Mouse (Mus musculus) midbrain, embryonic 11.5 days (tissue): Measurements from ENCODE around the gene Prdm11. TPM values are rescaled to one million over a fixed set of nuclear protein-coding genes. Genes with fewer than 3 reads are reported as not detected.

Experiments used
- ATAC-seq: fragments of 200-750 bp; cut with Nextera tagmentation; 2 replicates; pipeline ENCODE4 v1.8.0; 2017; ENCODE audit warnings: moderate TSS enrichment, moderate library complexity; ENCODE audit not compliant: low FRiP score
- DNase-seq: peaks from one replicate; pipeline ENCODE4 v3.0.0; 2015; ENCODE audit warnings: low spot score; ENCODE audit errors: missing footprints
- H3K27ac ChIP-seq: fragments of 300-500 bp; sonication (generic); 2 replicates; pipeline ENCODE4 v1.5.1; 2014; ENCODE audit warnings: low read depth, low read length
- H3K27me3 ChIP-seq: fragments of 300-500 bp; sonication (generic); 2 replicates; pipeline ENCODE4 v1.6.1; 2014; ENCODE audit warnings: mild to moderate bottlenecking, low read length, moderate library complexity, mixed read lengths; ENCODE audit not compliant: control insufficient read depth, insufficient read depth
- H3K36me3 ChIP-seq: fragments of 300-500 bp; sonication (generic); 2 replicates; pipeline ENCODE4 v1.6.1; 2014; ENCODE audit warnings: mild to moderate bottlenecking, low read length, moderate library complexity, mixed read lengths; ENCODE audit not compliant: control insufficient read depth, insufficient read depth
- H3K4me1 ChIP-seq: fragments of 300-500 bp; sonication (generic); 2 replicates; pipeline ENCODE4 v1.6.1; 2014; ENCODE audit warnings: low read length; ENCODE audit not compliant: control insufficient read depth, insufficient read depth
- H3K4me2 ChIP-seq: fragments of 300-500 bp; sonication (generic); 2 replicates; pipeline ENCODE4 v1.6.1; 2014; ENCODE audit warnings: mild to moderate bottlenecking, moderate library complexity
- H3K4me3 ChIP-seq: fragments of 300-500 bp; sonication (generic); 2 replicates; pipeline ENCODE4 v1.5.1; 2014; ENCODE audit warnings: low read depth, low read length
- H3K9ac ChIP-seq: fragments of 300-500 bp; sonication (generic); 2 replicates; pipeline ENCODE4 v1.6.1; 2014; ENCODE audit warnings: low read length
- H3K9me3 ChIP-seq: fragments of 300-500 bp; sonication (generic); 2 replicates; pipeline ENCODE4 v1.6.1; 2016; ENCODE audit warnings: low read length; ENCODE audit not compliant: control insufficient read depth
- WGBS: fragments of 180-500 bp; shearing (Covaris S2); extraction: QIAGEN DNeasy Blood & Tissue Kit; methylation state at CpG from one replicate; pipeline ENCODE4 v1.1.7; 2014; 5-methylcytosine and 5-hydroxymethylcytosine counted together
- polyA plus RNA-seq: library from polyadenylated mRNA; unstranded; fragments of >200 nt; fragmentation: Nextera tagmentation; extraction: Ambion mirVana; gene quantifications from 2 replicates; pipeline ENCODE4 v1.2.1, GENCODE M21; 2014

The Prdm11 gene
- polyA plus RNA-seq, 1 experiment from 2014 or later: 0.90 TPM

DNA sequence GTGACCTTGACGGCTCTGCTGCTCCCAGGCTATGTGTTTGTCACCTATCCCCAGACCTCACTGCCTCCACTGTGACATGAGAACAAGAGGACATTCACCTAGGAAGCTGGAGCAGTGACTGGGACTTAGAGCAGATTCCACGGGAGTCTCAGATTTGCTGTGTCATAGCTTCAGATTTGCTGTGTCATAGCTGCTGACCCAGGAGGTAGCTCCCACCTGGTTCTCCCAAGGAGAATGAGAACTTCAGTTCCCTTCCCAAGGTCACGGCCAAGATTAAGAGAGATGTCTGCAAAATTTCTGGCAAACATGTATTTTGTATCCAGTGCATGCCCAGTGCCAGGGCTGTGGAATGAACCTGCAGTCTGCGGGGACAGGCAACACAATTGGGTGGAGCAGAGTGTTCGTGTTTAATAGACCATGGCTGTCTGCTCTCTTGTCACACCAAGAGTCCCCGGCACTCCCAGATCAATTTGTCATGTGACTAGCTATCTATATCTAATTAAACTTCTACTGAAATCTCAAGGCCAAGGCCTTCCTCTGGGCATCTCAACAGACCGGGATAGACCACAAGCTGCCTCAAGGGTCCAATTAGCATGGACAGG, 97.2 kb downstream of the Prdm11 start:
- no peak overlapping the region for H3K27ac ChIP-seq
- ATAC-seq (no peak), DNase-seq (peak; percentile 71)
- peaks cover 6% of the 10 kb centered on the region for H3K4me1 ChIP-seq
- no peak overlapping the region for H3K4me2 ChIP-seq
- 57% methylated on average over 7 of the region's 7 CpGs for WGBS
- H3K4me3 ChIP-seq: no peak overlapping the region
- no peaks in the 10 kb centered on the region for H3K27me3 ChIP-seq
- H3K9me3 ChIP-seq: no peaks in the 10 kb centered on the region
- no peaks in the 10 kb centered on the region for H3K36me3 ChIP-seq
- no peak overlapping the region for H3K9ac ChIP-seq

DNA sequence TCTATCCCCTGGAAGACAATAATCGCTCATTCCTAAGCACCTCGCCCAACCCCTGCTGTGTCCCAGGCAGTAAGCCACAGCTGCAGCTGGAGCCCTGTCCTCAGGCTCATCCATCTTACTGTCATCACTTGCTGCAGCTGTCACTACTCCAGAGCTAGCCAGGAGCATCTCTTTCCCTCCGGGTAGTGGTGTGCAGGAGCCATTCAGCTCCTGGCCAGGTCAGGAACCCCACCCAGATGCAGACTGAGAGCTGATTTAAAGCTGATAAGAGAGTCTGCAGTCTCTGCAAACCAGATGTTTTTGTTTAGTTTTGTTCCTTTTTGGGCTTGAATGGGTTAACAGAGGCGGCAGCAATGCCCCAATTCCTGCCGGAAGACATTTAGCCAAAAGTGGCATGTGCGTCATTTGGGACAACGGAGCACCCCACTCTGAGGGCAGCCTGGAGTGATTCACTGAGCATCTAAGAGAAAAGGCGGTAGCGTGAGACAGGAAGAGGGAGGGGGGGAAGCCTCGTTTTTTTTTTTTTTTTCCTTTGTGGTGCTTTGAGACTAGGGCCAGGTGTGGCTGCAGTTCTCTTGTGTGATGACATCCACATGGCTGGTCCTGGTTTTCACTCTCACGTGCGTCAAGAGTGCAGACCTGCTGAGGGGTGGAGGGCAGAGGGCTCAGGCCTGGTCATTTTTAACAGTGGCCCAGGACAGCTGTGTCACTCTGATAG, 97.8 kb downstream of the Prdm11 start:
- 19% methylated on average over 12 of the region's 12 CpGs for WGBS
- DNase-seq (peak; percentile 61), ATAC-seq (no peak)
- no peak overlapping the region for H3K4me3 ChIP-seq
- H3K27ac ChIP-seq: no peak overlapping the region
- no peak overlapping the region for H3K4me2 ChIP-seq
- no peak overlapping the region for H3K9ac ChIP-seq
- peaks cover 6% of the 10 kb centered on the region for H3K4me1 ChIP-seq
- H3K27me3 ChIP-seq: no peaks in the 10 kb centered on the region
- no peaks in the 10 kb centered on the region for H3K9me3 ChIP-seq
- H3K36me3 ChIP-seq: no peaks in the 10 kb centered on the region

GRCm38 (mm10) chr2:92945824-92946598, 100.0 kb downstream of the Prdm11 start:
- no peak overlapping the region for H3K4me2 ChIP-seq
- no peaks in the 10 kb centered on the region for H3K27me3 ChIP-seq
- no peak for DNase-seq
- H3K9ac ChIP-seq: no peak overlapping the region
- H3K4me3 ChIP-seq: no peak overlapping the region
- 85% methylated on average over 11 of the region's 11 CpGs for WGBS
- H3K36me3 ChIP-seq: no peaks in the 10 kb centered on the region
- H3K27ac ChIP-seq: no peak overlapping the region
- ATAC-seq: no peak
- H3K9me3 ChIP-seq: no peaks in the 10 kb centered on the region
- H3K4me1 ChIP-seq: peaks cover 6% of the 10 kb centered on the region

DNA sequence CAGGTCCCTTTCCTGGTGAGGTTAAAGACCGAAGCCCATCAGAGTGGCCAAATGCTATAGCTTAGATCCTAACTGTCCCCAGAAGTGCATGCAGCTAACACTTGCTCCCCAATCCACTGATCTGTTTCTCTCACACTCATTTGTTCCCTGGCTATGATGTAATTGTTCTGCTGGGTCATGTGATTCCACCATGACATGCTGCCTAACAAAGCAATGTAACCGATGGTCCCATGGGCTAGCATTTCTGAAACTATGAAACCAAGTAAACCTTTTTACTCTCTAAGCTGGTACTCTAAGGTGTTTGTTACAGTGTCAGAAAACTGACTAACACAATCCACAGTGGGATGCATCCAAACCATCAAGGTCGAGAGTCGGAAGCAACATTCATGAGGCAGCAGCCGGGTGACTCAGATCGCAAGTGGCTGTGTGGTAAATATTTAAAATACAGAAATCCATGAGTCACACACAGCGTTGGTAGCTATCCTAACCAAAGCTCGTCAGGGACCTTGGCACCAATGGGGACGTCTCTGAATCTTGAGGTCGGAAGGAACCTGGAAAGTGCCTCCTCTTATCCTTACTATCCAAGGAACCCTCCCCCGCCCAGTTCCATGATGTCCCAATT, 100.7 kb downstream of the Prdm11 start:
- ATAC-seq: no peak
- 93% methylated on average over 11 of the region's 11 CpGs for WGBS

DNA sequence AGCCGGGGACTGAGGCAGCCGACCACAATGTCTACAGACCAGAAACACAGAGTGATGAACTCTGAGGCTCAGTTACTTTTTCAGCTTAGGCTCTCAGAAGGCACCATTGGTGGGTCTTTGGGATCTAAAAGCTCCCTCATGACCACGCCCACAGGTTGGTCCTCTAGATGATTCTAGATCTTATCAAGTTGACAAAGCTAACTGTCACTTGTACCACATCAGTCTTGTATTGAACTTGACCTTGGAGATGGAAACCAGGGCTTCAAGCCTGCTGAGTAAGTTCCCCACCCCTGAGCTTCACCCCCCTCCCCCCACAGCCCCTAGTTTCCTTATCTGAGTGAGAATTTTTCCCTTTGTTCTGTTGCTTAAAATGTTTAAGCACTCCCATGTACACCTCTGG, 101.6 kb downstream of the Prdm11 start:
- peak; percentile 54 for DNase-seq
- WGBS: 91% methylated on average over 3 of the region's 3 CpGs

More for the DNA sequence above, 100.7 kb downstream of the Prdm11 start:
- H3K9ac ChIP-seq: no peak overlapping the region
- no peaks in the 10 kb centered on the region for H3K9me3 ChIP-seq
- H3K27ac ChIP-seq: no peak overlapping the region
- DNase-seq: peak; percentile 51
- H3K36me3 ChIP-seq: no peaks in the 10 kb centered on the region
- no peak overlapping the region for H3K4me2 ChIP-seq
- peaks cover 6% of the 10 kb centered on the region for H3K4me1 ChIP-seq
- H3K27me3 ChIP-seq: no peaks in the 10 kb centered on the region
- no peak overlapping the region for H3K4me3 ChIP-seq

DNA sequence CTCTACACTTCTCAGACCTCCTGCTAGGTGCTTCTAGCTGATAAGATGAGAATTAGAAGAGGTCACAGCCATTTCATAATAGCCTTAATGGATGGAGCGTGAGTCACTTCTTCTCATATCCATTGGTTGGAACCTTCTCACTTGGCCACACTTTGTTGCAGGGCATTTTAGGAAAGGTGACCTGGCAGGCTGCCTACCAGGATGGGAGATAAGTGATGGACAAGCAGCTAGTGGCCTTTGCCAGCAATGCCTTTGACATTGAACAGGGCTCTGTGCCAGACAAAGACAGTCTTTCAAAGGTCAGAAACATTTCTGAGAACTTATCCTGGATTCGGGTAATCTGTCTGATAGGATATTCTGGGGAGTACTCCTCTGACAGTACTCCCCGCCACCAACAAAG, 102.6 kb downstream of the Prdm11 start:
- ATAC-seq (no peak), DNase-seq (peak; percentile 14)
- H3K27ac ChIP-seq: no peak overlapping the region
- no peak overlapping the region for H3K4me3 ChIP-seq
- no peak overlapping the region for H3K4me2 ChIP-seq
- H3K9me3 ChIP-seq: no peaks in the 10 kb centered on the region
- no peaks in the 10 kb centered on the region for H3K36me3 ChIP-seq
- H3K9ac ChIP-seq: no peak overlapping the region
- no peaks in the 10 kb centered on the region for H3K27me3 ChIP-seq
- WGBS: 86% methylated on average over 3 of the region's 3 CpGs
- H3K4me1 ChIP-seq: peaks cover 6% of the 10 kb centered on the region

More for the DNA sequence above, 101.6 kb downstream of the Prdm11 start:
- no peaks in the 10 kb centered on the region for H3K27me3 ChIP-seq
- H3K4me3 ChIP-seq: no peak overlapping the region
- H3K9me3 ChIP-seq: no peaks in the 10 kb centered on the region
- H3K4me2 ChIP-seq: no peak overlapping the region
- no peak overlapping the region for H3K27ac ChIP-seq
- H3K36me3 ChIP-seq: no peaks in the 10 kb centered on the region
- no peak overlapping the region for H3K9ac ChIP-seq
- peaks cover 6% of the 10 kb centered on the region for H3K4me1 ChIP-seq
- ATAC-seq: no peak

GRCm38 (mm10) chr2:92941463-92941862, 104.5 kb downstream of the Prdm11 start:
- peak; percentile 28 for DNase-seq
- ATAC-seq: no peak
- 0 out of 2 replicates have a peak, but pooled peaks cover 2% of the 10 kb centered on the region for H3K27me3 ChIP-seq
- no peaks in the 10 kb centered on the region for H3K9me3 ChIP-seq
- 88% methylated on average over 3 of the region's 3 CpGs for WGBS
- no peaks in the 10 kb centered on the region for H3K36me3 ChIP-seq
- no peaks in the 10 kb centered on the region for H3K4me1 ChIP-seq
- H3K27ac ChIP-seq: no peak overlapping the region
- no peak overlapping the region for H3K4me3 ChIP-seq
- H3K4me2 ChIP-seq: no peak overlapping the region
- no peak overlapping the region for H3K9ac ChIP-seq

DNA sequence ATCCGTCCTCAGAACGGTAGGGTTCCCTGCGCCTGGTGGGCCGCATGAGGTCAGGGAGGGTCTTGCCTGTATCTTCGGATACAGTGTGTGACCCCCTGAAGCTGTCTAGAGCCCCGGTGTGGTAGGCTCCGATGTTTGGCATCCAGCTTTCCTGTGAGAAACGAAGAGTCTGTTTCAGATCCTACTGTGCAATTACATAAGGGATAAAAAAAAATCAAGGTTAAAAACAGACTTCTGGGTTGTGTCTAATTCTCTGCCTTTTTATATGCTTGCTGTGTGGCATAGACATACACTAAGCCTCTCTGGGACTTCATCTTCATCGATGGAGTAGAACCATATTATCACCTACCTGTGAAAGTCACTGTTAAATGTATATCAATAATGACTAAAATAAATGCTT, 105.0 kb downstream of the Prdm11 start:
- H3K4me3 ChIP-seq: no peak overlapping the region
- no peaks in the 10 kb centered on the region for H3K4me1 ChIP-seq
- H3K27ac ChIP-seq: no peak overlapping the region
- 88% methylated on average over 9 of the region's 9 CpGs for WGBS
- 0 out of 2 replicates have a peak, but pooled peaks cover 2% of the 10 kb centered on the region for H3K27me3 ChIP-seq
- ATAC-seq (no peak), DNase-seq (no peak)
- H3K9me3 ChIP-seq: no peaks in the 10 kb centered on the region
- H3K4me2 ChIP-seq: no peak overlapping the region
- H3K9ac ChIP-seq: no peak overlapping the region
- H3K36me3 ChIP-seq: no peaks in the 10 kb centered on the region
